Mouse (Mus musculus): ENCODE results near the gene Bpifc.
A peak's percentile ranks its signal among the peaks of the same experiment; 100 is the strongest.

The Bpifc gene

GRCm38 (mm10) chr10:86010636-86011035, 1.1 kb downstream of the Bpifc start:
- DNase-seq = no peak

- no peak for DNase-seq
Measured at GRCm38 (mm10) chr10:86009688-86010087, 2.0 kb downstream of the Bpifc start.

- DNase-seq = no peak
Measured at GRCm38 (mm10) chr10:86006455-86006854, 5.2 kb downstream of the Bpifc start.

GRCm38 (mm10) chr10:86000447-86000846, 11.2 kb downstream of the Bpifc start:
- no peak for DNase-seq

GRCm38 (mm10) chr10:85994543-85995104, 17.1 kb downstream of the Bpifc start:
- no peak for DNase-seq

- DNase-seq = no peak
Measured at GRCm38 (mm10) chr10:85993836-85994235, 17.9 kb downstream of the Bpifc start.

GRCm38 (mm10) chr10:85992412-85992811, 19.3 kb downstream of the Bpifc start:
- no peak for DNase-seq

GRCm38 (mm10) chr10:85989412-85990115, 22.1 kb downstream of the Bpifc start:
- DNase-seq = no peak

- peak; percentile 5 for DNase-seq
Measured at GRCm38 (mm10) chr10:85972915-85973314, 38.8 kb downstream of the Bpifc start.

GRCm38 (mm10) chr10:85971826-85972225, 39.9 kb downstream of the Bpifc start:
- DNase-seq = no peak

- no peak for DNase-seq
Measured at GRCm38 (mm10) chr10:85969894-85970620, 41.6 kb downstream of the Bpifc start.

- no peak for DNase-seq
Measured at GRCm38 (mm10) chr10:85968731-85969130, 43.0 kb downstream of the Bpifc start.

GRCm38 (mm10) chr10:85968157-85968634, 43.5 kb downstream of the Bpifc start:
- DNase-seq = peak; percentile 84

GRCm38 (mm10) chr10:85967411-85968156, 44.1 kb downstream of the Bpifc start:
- no peak for DNase-seq

GRCm38 (mm10) chr10:85966476-85966875, 45.2 kb downstream of the Bpifc start:
- no peak for DNase-seq

- DNase-seq = no peak
Measured at GRCm38 (mm10) chr10:85964316-85964715, 47.4 kb downstream of the Bpifc start.

- DNase-seq = peak; percentile 40
Measured at GRCm38 (mm10) chr10:85962897-85963296, 48.8 kb downstream of the Bpifc start.

GRCm38 (mm10) chr10:85957464-85957950, 54.2 kb downstream of the Bpifc start, which contains the start of gene Rtcb:
Rtcb (minus strand) TSS chr10:85957823.
- peak; percentile 98 for DNase-seq

GRCm38 (mm10) chr10:85956871-85957419, 54.8 kb downstream of the Bpifc start:
- DNase-seq = no peak

GRCm38 (mm10) chr10:85954429-85954828, 57.3 kb downstream of the Bpifc start:
- peak; percentile 35 for DNase-seq

GRCm38 (mm10) chr10:85953401-85953800, 58.3 kb downstream of the Bpifc start:
- peak; percentile 36 for DNase-seq

- no peak for DNase-seq
Measured at GRCm38 (mm10) chr10:85951765-85952443, 59.8 kb downstream of the Bpifc start.

All from lung, postnatal 10 days (tissue).